Mouse (Mus musculus): Measurements from ENCODE around the gene Hoxd13. TPM values are rescaled to one million over a fixed set of nuclear protein-coding genes. Genes with fewer than 3 reads are reported as not detected.
A peak's percentile ranks its signal among the peaks of the same experiment; 100 is the strongest.

The Hoxd13 gene
- total RNA-seq, 4 experiments from 2014 or later, result not detected

DNA sequence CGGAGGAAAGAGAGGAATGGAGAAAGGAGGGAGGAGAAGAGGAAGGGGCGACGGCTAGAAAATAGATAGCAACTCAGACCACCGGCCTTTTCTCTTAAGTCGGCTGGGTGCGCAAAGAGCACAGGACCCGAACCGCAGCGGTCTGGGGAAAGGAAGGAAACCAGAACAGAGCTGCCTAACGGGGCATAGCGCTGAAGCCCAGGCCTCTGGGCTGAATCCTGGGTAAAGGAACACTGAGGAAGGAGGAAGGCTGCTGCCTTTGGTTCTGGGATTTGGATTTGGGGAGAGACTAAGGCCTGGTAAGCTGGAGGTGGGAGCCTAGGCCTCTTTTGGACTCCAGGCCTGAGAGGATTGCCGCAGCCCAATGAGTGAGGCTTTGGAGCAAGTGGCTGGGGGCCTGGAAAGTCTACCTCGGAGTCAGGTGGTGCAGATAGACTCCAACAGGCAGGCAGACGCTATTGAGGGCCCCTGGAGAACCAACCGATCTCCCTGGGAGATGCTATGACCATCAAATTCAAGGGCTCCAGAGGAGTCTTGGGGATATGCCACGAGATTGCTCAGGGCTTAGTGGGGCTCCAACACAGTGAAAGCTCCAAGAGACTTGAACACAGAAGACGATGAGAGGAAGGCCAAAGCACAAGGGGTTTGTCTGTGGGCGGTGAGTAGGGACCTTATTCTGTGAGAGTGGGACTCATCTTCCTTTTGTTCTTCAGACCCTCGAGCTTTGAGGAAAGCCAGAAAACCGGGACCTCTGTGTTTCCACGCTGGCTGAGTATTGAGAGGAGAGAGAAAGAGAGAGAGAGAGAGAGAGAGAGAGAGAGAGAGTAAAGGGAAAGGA is 12.7 kb downstream of the Hoxd13 start:
- no peak for DNase-seq

DNA sequence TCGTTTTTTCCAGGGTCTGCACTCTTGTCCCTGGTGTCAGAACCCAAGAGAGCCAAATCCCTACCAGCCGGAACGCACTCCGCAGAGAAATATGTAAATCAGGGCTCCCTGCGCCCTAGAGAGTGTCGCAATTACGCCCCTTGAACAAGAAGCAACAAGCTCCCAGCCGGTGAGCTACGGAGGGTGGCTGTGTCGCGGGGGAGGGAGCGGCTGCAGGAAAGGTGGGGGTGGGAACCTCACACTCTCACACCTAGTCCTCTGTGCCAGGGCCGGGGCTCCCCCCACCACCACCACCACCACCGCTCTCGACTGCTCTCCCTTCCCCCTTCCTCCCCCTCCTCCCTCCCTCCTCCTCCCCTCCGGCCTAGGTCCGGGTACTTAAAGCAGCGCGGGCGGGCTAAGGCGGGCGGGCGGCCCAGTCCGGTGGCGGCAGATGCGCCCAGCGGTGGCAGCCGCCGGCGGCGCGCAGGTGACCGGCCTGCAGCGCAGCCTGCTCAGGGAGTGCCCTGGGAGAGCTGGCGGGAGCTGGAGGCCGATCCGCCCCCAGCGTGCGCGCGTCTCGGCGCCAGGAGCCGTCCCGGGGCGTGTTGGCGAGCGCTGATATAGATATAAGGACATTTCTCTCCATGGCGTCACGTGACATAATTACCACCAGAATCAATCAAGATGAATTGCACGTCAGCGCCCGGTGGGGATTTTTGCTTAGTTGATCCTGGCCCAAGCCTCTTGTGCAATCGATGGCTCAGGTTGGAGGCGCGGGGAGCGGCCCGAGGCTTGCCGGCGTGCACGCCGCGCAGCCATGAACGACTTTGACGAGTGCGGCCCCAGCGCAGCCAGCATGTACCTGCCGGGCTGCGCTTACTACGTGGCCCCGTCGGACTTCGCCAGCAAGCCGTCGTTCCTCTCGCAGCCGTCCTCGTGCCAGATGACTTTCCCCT is 13.8 kb downstream of the Hoxd13 start:
- DNase-seq, result no peak

DNA sequence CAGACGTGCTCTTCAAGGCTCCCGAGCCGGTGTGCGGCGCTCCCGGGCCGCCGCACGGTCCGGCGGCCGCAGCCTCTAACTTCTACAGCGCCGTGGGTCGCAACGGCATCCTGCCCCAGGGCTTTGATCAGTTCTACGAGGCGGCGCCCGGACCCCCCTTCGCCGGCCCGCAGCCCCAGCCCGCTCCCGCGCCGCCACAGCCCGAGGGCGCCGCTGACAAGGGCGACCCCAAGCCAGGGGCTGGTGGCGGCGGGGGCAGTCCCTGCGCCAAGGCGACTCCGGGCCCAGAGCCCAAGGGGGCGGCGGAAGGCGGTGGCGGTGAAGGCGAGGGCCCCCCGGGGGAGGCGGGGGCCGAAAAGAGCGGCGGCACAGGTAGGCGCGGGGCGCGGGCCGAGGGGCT is 14.7 kb downstream of the Hoxd13 start:
- no peak for DNase-seq

DNA sequence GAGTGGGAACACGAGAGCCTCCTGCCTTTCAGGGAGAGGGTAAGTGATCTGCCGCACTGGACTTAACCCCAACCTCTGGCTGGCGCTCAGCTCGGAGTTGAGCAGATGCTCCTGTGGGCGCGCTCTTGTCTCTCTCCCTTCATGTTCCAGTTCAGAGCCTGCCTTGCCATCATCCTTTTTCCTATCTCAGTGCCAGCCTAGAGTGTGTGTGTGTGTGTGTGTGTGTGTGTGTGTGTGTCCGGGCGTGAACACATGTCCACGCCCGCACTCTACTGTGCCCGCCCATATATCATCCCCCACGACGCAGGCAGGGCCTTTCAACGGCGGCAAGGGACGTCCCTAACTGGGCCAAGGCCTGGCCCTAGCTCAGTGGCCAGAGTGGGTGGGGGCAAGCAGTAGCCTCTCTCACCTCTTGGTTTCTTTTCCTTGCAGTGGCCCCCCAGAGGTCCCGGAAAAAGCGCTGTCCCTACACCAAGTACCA is 15.4 kb downstream of the Hoxd13 start:
- DNase-seq, result no peak

DNA sequence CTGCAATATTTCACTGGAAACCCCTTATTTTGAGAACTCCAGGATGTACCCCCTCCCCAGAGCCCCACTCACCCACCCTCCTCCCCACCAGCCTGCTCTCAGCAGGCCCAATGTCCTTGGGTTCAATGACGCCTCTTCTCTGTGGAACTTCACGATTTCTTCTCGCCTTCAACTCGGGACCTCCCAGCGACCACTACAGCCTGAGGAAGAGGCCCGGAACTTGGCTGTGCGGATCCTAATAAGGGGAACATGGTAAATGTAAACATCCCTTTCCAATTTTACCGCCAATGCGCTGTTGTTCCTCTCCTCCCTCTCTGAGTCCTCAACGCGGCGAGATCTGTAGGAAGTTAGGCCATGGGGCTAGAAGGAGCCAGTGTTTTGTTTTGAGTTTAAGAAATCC is 16.0 kb downstream of the Hoxd13 start:
- DNase-seq, result no peak

DNA sequence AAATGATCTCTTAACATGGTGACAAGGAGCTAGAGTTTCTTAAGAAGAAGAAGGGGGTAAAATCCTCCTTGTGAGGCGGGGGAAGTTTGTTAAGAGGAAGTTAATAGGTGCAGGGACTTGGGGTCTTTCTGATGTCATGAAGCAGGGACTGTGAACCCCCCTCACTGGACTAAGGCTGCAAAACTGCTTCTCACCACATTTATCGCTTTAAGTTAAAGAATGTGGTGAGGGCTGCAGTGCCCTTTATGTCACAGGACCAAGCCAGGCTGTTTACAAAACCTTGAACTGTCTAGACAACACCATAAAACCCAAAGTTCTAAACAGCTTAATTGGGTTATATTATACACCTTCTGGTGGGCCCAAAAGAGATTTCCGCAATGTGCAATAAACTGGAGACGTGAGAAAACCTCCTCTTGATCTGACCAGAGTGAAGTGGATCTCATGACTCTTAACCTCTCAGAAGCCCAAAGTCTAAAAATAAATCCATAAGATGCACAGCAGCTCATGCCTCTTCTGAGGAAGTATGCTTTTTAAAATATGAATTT is 17.0 kb downstream of the Hoxd13 start:
- no peak for DNase-seq

DNA sequence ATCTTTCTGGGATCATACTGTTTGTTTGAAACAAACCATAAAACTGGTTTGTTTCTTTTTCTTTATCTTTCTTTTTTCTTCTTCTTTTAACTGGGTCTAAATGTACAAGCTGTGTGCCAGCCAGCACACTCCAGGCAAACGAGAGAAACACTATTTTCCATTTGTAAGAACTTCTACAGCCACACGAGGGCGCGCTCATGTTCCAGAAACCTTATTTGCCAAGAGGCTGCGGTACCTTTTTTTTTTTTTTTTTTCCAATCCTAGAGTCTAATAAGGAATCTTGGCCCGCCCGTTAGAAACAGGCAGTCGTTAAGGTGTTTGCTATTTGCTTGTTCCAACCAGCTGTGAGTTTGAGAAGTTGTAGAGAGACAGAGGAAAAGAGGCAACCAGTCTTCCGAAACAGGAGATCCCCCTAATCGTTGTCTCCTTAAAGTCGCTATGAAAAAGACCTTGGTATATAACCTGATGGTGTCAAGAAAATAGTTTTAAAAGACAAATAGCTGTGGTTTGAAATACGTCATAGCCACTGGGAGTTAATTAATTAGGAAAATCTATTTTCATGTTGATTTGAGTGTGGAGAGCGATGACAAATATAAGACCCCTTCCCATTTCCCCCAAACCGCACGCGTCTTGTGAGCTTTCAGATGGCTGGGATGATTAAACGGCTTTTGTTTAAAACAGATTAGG is 18.3 kb downstream of the Hoxd13 start:
- DNase-seq, result no peak

DNA sequence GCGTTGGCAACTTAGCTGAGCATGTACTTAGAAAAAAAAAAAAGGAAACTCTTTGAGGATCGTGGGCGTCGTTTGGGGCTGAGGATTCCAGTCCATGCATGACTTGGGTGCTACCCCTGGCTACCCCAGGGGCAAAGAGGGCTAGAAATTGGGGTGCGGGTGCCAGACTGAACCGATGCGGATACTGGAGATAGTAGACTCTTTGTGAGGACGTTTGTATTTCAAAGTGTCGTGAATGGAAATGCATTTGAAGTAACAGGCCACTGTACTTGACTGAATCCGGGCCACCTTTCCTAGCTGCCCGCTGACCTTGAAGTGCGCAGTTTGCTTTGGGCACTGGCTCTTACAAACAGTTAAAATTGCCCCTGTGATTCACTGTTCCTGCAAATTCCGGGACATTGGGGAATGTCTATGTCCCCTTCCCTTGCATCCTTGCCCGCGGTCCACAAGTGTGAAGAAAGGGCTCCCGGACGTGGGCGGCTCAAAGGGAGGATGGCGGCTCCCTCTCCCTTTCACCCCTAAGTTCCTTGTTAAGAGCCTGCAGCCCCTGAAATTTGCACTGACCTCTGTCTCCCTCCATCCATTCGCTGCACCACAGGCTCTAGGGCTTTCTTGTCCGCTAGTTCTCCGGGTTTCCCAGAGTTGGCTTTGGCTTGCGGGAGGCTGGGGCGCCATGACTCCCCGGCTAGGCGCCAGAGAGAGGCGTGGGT is 19.0 kb downstream of the Hoxd13 start:
- DNase-seq, result no peak

DNA sequence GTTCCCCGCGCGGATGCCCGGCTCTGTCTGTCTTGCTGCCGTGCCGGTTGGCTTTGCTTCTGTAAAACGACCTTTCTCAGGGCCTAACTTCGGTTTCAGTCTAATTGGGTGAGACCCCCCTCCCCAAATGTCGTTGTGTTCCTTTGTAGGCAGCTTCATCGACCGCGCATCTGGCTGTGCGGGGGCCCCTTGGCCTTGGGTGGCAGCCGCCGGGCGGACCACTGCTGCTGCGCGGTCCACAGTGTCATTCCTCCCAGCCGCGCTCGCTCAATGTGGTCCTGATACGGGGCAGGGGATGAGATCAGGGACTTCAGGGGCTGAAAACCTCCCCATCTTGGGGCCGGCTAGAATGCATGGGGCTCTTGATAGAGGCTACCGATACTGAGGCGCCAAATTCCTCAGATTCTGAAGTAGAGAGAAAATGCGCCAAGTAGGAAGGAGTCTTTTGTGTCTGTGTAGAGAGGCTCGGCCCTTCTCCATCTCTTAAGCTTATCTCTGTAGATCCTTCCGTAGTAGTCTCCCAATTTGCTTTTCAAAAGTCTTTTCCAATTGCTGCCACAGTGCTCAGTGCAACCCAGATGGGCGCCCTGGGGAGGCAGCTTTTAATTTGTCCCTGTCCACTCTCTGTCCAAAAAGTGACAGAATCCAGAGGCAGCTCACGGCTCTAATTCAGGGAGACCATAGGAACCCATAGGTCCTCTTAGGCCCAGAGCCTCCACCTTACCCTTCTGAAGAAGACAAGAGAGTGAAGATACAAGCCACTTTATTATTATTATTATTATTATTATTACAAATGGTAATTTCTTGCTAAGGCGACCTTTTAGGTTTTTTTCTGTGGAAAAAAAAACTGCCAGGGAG is 19.8 kb downstream of the Hoxd13 start:
- no peak for DNase-seq

DNA sequence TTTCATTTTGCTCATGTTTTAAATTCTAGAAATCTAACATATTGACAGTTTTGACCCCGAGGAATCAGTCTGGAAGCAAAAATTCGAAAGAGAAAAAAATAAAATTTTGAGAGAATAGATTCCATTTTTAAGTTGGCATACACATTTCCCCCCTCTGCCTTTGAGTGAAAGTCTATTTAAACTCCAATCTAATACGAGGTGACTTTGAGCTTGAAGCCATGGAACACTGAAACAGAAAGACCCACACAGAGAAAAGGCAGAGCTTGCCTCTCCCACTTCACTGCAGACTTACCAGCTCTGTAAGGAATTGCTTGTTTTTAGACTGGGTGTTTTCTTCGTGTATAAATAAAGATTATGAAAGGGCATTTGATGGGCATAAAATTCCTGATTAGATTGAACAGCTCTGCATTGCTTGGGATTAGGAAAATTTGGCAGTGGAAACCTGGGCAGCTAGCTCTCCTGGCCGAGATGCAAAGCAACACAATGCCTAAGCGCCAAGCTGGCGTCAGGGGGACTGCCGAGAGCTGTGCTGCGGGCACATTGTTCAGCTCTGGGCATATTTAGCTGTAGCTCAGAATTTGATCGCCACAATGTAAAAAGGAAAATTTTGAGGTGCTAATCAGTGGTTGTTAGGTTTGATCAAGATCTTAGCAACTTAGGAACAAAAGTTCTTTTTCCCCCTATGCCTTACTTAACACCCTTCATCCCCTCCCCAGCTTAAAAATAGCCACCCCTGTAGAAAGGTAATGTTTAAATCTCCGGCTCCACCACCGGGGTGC is 20.9 kb downstream of the Hoxd13 start:
- no peak for DNase-seq

DNA sequence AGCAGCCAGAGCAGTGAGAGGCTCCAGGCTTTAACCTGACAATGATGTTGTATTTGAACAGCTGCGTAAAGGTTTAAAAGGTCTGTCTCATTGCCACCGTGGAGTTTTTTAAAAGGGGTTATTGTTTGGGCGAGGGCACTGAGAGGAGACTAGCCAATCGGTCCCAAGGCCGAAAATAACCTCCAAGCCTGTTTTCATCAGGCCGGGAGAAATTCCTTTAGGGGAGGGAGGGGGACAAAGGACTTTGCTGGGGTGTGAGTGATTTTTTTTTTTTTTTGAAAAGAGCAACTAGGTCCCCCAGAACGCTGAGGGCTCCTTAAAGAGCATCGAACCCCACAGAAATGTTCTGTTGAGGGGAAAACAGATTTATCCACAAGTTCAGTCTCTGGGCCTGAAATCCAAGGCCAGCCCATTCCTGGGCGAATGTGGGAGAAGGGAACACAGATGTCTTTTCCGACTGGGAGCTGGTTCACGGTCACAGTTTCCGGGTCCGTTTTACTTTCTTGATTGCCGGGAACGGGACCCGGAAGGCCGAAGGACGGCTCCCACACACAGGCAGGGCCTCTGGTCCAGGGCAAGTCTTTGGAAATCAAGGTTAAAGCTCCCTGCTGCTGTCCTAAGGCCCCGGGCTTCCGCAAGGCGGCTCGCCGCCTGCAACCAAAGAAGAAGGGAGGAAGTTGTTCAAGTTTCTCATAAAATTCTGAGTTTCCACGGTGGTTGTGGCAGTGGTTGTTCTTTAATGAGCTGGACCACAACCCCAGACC is 21.6 kb downstream of the Hoxd13 start:
- no peak for DNase-seq

DNA sequence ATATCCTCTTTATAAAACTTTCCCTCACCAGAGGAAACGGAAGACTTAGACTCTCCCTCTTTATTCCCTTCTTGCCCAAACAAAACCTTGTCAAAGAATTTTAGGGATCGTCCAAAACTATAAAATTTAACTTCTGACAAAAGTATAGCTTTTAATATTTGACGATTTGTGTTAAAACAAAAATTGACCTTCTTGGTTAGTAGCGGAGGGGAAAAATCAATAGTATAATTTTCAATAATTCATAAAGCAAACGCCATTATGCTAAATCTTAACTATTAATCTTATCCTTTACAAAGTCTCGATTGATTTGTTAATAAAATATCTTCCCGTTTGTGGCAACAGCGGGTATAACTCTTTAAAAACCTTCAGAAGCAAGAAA is 22.2 kb downstream of the Hoxd13 start:
- DNase-seq, result no peak

DNA sequence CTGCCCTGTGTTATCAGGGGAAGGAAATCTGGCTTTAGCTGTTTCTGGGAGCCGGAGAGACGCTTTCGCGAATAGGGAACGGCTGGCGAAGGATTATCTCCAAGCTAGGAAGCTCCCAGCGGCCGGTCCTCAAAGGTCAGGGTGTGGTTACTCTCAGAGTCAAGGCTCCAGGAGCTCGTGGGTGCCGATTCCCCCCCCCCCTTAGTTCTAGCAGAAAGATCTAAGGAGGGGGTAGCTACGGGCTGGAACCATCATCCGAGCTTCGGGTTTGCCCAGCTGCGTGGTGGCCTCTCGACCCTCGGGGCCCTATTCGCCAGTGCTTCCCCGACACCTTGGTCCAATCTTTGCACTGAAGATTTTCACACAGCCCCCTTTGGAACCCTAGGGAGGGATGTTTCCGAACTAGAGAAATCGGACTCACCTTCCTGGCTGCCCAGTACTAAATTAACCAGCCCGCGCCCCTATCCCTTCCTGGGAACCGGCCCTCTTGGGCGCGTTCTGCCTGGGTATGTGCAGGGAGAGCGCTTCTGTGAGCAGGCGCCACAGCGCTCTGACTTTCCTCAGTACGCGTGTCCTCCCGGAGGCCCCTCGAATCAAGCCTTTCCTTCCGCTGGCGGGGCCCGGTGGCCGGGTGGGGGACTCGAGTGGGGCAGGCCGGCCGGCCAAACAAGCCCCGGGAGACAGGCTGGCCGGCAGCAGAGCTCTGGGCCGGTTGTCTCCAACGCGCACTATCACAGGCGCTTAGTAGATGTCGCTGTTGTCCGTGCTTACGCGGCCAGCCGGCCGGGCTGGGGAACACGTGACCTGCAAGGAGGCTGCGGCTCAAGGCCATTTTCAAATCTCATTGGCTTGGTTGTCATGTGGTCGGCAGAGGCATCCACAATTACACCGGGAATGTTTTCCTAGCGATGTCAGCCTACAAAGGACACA is 23.2 kb downstream of the Hoxd13 start, which contains the start of gene Hoxd10:
Hoxd10 (plus strand) TSS at position 903 of the 930 bp plus-strand sequence.
- DNase-seq, result peak; percentile 55

DNA sequence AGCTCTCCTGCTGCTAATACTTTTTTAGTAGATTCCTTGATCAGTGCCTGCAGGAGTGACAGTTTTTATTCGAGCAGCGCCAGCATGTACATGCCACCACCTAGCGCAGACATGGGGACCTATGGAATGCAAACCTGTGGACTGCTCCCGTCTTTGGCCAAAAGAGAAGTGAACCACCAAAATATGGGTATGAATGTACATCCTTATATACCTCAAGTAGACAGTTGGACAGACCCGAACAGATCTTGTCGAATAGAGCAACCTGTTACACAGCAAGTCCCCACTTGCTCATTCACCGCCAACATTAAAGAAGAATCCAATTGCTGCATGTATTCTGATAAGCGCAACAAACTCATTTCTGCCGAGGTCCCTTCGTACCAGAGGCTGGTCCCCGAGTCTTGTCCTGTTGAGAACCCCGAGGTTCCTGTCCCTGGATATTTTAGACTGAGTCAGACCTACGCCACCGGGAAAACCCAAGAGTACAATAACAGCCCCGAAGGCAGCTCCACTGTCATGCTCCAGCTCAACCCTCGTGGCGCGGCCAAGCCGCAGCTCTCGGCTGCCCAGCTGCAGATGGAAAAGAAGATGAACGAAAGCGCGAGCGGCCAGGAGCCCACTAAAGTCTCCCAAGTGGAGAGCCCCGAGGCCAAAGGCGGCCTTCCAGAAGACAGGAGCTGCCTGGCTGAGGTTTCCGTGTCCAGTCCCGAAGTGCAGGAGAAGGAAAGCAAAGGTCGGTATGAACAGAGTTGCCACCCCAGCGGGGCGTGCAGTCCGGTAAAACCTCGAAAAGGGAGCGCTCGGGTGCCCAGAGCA is 24.1 kb downstream of the Hoxd13 start:
- DNase-seq, result no peak

DNA sequence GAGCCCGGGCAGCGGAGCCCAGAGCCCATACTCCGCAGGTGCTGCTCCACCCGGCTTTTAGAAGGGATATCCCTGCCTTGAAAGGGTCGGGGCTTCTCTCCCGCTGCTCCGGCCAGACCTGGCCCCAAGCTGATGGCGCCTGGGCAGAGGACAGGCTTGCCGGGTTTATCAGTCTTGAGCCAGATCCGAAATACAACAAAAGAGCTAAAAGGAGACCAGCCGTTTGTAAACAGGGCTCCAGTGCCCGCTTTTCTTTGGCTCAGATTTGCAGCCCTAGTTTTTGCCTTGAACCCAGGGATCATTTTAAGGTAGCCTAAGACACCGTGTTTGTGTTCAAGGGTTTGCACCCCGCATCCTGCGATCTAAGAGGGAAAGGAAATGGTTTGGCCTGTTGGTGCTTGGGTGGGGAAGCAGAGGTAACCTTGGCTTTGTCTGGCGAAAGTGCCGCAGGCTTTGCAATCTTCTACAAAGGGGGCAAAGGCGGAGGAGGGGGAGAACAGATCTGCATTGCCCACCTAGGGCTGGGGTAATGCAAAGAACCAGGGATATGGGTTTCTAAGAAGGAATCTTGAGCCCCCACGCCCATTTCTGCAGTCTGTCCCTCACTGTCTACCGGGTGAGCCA is 24.8 kb downstream of the Hoxd13 start:
- no peak for DNase-seq

DNA sequence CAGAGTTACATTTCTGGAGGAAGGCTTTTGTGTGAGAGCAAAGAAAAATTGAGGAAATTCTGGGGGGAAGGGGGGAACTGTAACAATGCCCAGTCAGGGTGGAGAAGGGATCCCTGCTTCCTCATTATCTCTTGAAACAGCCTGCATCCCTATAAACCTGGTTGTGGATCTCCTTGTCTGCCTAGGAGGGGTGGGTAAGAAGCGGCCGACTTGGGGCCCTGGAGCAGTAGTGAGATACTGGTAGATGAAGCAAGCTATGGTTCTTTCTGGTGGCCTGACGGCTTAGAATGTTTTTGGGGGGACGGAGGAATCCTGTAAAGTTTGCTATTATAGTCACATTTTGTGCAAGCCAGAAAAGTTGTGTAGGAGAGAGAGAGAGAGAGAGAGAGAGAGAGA is 25.3 kb downstream of the Hoxd13 start:
- DNase-seq, result no peak

DNA sequence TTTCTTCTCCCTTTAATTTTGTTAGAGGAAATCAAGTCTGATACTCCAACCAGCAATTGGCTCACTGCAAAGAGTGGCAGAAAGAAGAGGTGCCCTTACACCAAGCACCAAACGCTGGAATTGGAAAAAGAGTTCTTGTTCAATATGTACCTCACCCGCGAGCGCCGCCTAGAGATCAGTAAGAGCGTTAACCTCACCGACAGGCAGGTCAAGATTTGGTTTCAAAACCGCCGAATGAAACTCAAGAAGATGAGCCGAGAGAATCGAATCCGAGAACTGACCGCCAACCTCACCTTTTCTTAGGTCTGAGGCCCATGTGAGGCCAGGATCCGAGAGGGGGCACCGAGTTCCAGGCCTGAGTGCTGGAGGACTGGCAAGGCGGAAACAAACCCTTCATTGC is 26.0 kb downstream of the Hoxd13 start:
- DNase-seq, result no peak

Measured in adrenal gland, adult 8-10 months (tissue).